Comparison of ENCODE assay signal across 9 mouse cellular contexts in genomic region chr5:116553868-116554267, GRCm38 (mm10). TPM values are rescaled to one million over a fixed set of nuclear protein-coding genes. Genes with fewer than 3 reads are reported as not detected.
DNase-seq lines count a peak whose midpoint lies in the region; ATAC-seq and TF ChIP-seq lines count a peak whose summit lies in the region.
"Had no signal": no experiment of that assay in that cellular context is flagged by ENCODE, and none has a peak within 500 bp of the region (broad histone marks: within the 10 kb centered on the region; RNA-seq: fewer than 3 reads in every experiment).

No protein-coding gene starts in this region.

- H3K79me2 ChIP-seq in myocyte (ENCODE audit: control insufficient read depth, insufficient read depth) = no peaks in the 10 kb centered on the region

- no peak overlapping the region for H3ac ChIP-seq in myocyte (ENCODE audit: control insufficient read depth, insufficient read length)

- no peaks in the 10 kb centered on the region for H3K27me3 ChIP-seq in midbrain, embryonic 10.5 days (ENCODE audit: low read depth, poor library complexity, severe bottlenecking)
- no peaks in the 10 kb centered on the region for H3K27me3 ChIP-seq in midbrain, embryonic 16.5 days (ENCODE audit: control insufficient read depth, insufficient read depth, low read depth, low read length)
- H3K27me3 ChIP-seq in forebrain, embryonic 16.5 days (replicated peaks; ENCODE audit: control insufficient read depth, insufficient read depth, low read length) = no peaks in the 10 kb centered on the region
- no peaks in the 10 kb centered on the region for H3K27me3 ChIP-seq in myocyte (ENCODE audit: control insufficient read depth, insufficient read depth, insufficient read length)

- ATAC-seq in midbrain, embryonic 16.5 days = no peak
- ATAC-seq in forebrain, embryonic 16.5 days = peak; percentile 63

- no peak overlapping the region for H3K4me2 ChIP-seq in midbrain, embryonic 16.5 days (ENCODE audit: low read length)
- H3K4me2 ChIP-seq in forebrain, embryonic 16.5 days (ENCODE audit: low read length) = no peak overlapping the region
- no peak overlapping the region for H3K4me2 ChIP-seq in myocyte (ENCODE audit: low read depth)
- H3K4me2 ChIP-seq: liver, embryonic 11.5 days had no signal

- WGBS in midbrain, embryonic 10.5 days = 10% methylated on average over 5 of the region's 5 CpGs
- WGBS in midbrain, embryonic 16.5 days = 5% methylated on average over 5 of the region's 5 CpGs
- WGBS in forebrain, embryonic 16.5 days = 5% methylated on average over 5 of the region's 5 CpGs

- DNase-seq in midbrain, embryonic 10.5 days (ENCODE audit: low spot score) = peak; percentile 53
- peak; percentile 72 for DNase-seq in embryo, embryonic 11 days
- no peak for DNase-seq in spleen, postnatal 36 days (ENCODE audit: low spot score in 2 of 2)
- no peak for DNase-seq in layer of hippocampus, postnatal 25 days (ENCODE audit: extremely low spot score in 1 of 2, low spot score in 1 of 2)
- DNase-seq: thymus, postnatal 36 days had no signal

- peaks cover 12% of the 10 kb centered on the region for H3K9me3 ChIP-seq in midbrain, embryonic 10.5 days (replicated peaks)
- no peaks in the 10 kb centered on the region; the same call in 1 of the 2 replicates for H3K9me3 ChIP-seq in midbrain, embryonic 16.5 days (replicated peaks; ENCODE audit: control insufficient read depth, low read length, poor library complexity, severe bottlenecking)
- peaks cover 9% of the 10 kb centered on the region for H3K9me3 ChIP-seq in forebrain, embryonic 16.5 days (ENCODE audit: control insufficient read depth, low read length)

- peaks cover 44% of the 10 kb centered on the region for H3K36me3 ChIP-seq in midbrain, embryonic 10.5 days
- H3K36me3 ChIP-seq in midbrain, embryonic 16.5 days (ENCODE audit: control insufficient read depth, insufficient read depth, low read length) = no peaks in the 10 kb centered on the region; the same call in 1 of the 2 replicates
- peaks cover 8% of the 10 kb centered on the region for H3K36me3 ChIP-seq in forebrain, embryonic 16.5 days (ENCODE audit: control insufficient read depth, insufficient read depth)
- H3K36me3 ChIP-seq in myocyte (ENCODE audit: control insufficient read depth, insufficient read depth) = no peaks in the 10 kb centered on the region

- H3K4me3 ChIP-seq in midbrain, embryonic 10.5 days = no peak overlapping the region
- no peak overlapping the region for H3K4me3 ChIP-seq in midbrain, embryonic 16.5 days (ENCODE audit: low read depth, low read length)
- H3K4me3 ChIP-seq in forebrain, embryonic 16.5 days (replicated peaks; ENCODE audit: low read length) = no peak overlapping the region
- no peak overlapping the region for H3K4me3 ChIP-seq in myocyte

- H3K27ac ChIP-seq in midbrain, embryonic 10.5 days (replicated peaks) = 0 out of 2 replicates have a peak overlapping the region, but pooled peaks have one; percentile 33
- no peak overlapping the region for H3K27ac ChIP-seq in midbrain, embryonic 16.5 days (ENCODE audit: low read length)
- H3K27ac ChIP-seq in forebrain, embryonic 16.5 days (ENCODE audit: low read length) = peak overlapping the region; percentile 63

- peaks cover 37% of the 10 kb centered on the region for H3K4me1 ChIP-seq in midbrain, embryonic 10.5 days
- peaks cover 16% of the 10 kb centered on the region for H3K4me1 ChIP-seq in midbrain, embryonic 16.5 days (ENCODE audit: control insufficient read depth, insufficient read depth, low read length)
- H3K4me1 ChIP-seq in forebrain, embryonic 16.5 days (replicated peaks; ENCODE audit: control insufficient read depth, insufficient read depth, low read length) = peaks cover 20% of the 10 kb centered on the region

- no peak overlapping the region for H3K9ac ChIP-seq in midbrain, embryonic 16.5 days (ENCODE audit: low read depth, low read length)
- no peak overlapping the region for H3K9ac ChIP-seq in forebrain, embryonic 16.5 days (replicated peaks; ENCODE audit: low read depth, low read length)

- TF ChIP-seq POLR2A in myocyte (IDR thresholded peaks at IDR 0.05; ENCODE audit: insufficient read length, low read depth) = no peak

TF ChIP-seq in myocyte, 11 proteins besides CTCF, POLR2A, EP300 and RAD21:
- TF ChIP-seq MAX (IDR thresholded peaks at IDR 0.05; ENCODE audit: low read depth) = no peak
- TF ChIP-seq TCF3 (IDR thresholded peaks at IDR 0.05; ENCODE audit: insufficient read length, low read depth) = no peak
- peak; percentile 12 for TF ChIP-seq REST (IDR thresholded peaks at IDR 0.05; ENCODE audit: insufficient read depth, insufficient read length)
- no peak for TF ChIP-seq CEBPB (IDR thresholded peaks at IDR 0.05; ENCODE audit: insufficient read depth, poor library complexity, severe bottlenecking)
- no peak for TF ChIP-seq POLR2AphosphoS2 (IDR thresholded peaks at IDR 0.05; ENCODE audit: insufficient read length, low read depth)

RNA-seq across cellular contexts. Expression of gene Srrm4, which starts 37.7 kb away (rescaled TPM):
- 10.0 and 14.6 TPM in 2 replicates for polyA plus RNA-seq in midbrain, embryonic 10.5 days (2016; fragmentation: Nextera tagmentation; extraction: Ambion mirVana)
- polyA plus RNA-seq in midbrain, embryonic 16.5 days (2015; fragmentation: Nextera tagmentation; extraction: Ambion mirVana) = 16.6 and 19.8 TPM in 2 replicates
- polyA plus RNA-seq in forebrain, embryonic 16.5 days (2015; fragmentation: Nextera tagmentation; extraction: Ambion mirVana) = 32.4 and 33.9 TPM in 2 replicates
- polyA plus RNA-seq in myocyte (2012; fragmentation: generic; extraction: Trizol) = 0.12 TPM
- total RNA-seq in layer of hippocampus, postnatal 25 days (2021) = 10 to 100 TPM; 23.0 to 30.1 TPM

Comparison
In these comparisons a context has a peak if more than half of its experiments do, and no peak if none do; other contexts are left out.
1. DNase-seq: peak in midbrain, embryonic 10.5 days (single experiment) and embryo, embryonic 11 days (single experiment); none in spleen, postnatal 36 days (0 of 2) and layer of hippocampus, postnatal 25 days (0 of 2).